Mouse (Mus musculus): Measurements from ENCODE around the gene Mageb18. TPM values are rescaled to one million over a fixed set of nuclear protein-coding genes. Genes with fewer than 3 reads are reported as not detected.
"Not testable (repeated sequence)": the region's sequence is repeated elsewhere in the genome, so short reads cannot be mapped to it uniquely, and the experiment has no call there.

Mageb18 gene
- not detected in 2 replicates for polyA plus RNA-seq (2011; ENCODE audit: insufficient read depth, insufficient read length, low replicate concordance, missing spikeins)

DNA sequence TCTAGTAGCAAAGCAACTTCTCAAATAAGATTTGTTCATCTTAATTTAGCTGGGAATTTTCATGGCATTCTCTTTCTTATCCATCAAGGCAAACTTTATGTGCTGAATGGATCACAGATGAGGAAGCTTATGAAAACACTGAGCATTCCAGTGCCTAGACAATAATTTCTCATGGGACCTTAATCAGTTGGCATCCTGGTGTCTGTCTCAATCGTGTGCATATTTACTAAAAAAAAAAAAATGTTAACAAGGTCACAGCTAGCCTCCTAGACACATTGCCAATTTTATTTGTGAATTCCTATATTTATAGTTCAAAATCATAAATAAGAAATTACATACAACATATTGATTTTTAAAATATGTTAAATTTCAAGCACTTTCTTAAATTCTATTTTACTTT lies at the start of gene Mageb18:
Gene Mageb18, minus strand, starts transcription at position 101 of the 400 bp plus-strand sequence.
- Histone ChIP-seq H3K4me3 (replicated peaks; ENCODE audit: control insufficient read depth, low read depth, low read length) (no peak within 1 kb of the TSS), H3K4me1 (ENCODE audit: control insufficient read depth, insufficient read depth, low read length) (no peaks in the 10 kb centered on the region), H3K27ac (ENCODE audit: control insufficient read depth, insufficient read depth, low read depth, low read length, poor library complexity) (no peak within 1 kb of the TSS)
- WGBS, result 67% methylated on average over 1 of the region's 1 CpGs
- no peak for TF ChIP-seq CTCF (IDR thresholded peaks at IDR 0.05; ENCODE audit: control insufficient read depth, insufficient read depth, low read length)
- no peak for TF ChIP-seq POLR2A (IDR thresholded peaks at IDR 0.05; ENCODE audit: borderline replicate concordance, control insufficient read depth, low read depth, low read length)

- no peak overlapping the region for H3K4me3 ChIP-seq (replicated peaks; ENCODE audit: control insufficient read depth, low read depth, low read length)
- 76% methylated on average over 3 of the region's 3 CpGs for WGBS
- H3K4me1 ChIP-seq (ENCODE audit: control insufficient read depth, insufficient read depth, low read length), result no peaks in the 10 kb centered on the region
- TF ChIP-seq CTCF (IDR thresholded peaks at IDR 0.05; ENCODE audit: control insufficient read depth, insufficient read depth, low read length), result no peak
- TF ChIP-seq POLR2A (IDR thresholded peaks at IDR 0.05; ENCODE audit: borderline replicate concordance, control insufficient read depth, low read depth, low read length), result no peak
- no peak overlapping the region for H3K27ac ChIP-seq (ENCODE audit: control insufficient read depth, insufficient read depth, low read depth, low read length, poor library complexity)
Measured at GRCm38 (mm10) chrX:92612788-92613187, 13.4 kb upstream of the Mageb18 start.

- Histone ChIP-seq H3K4me3 (replicated peaks; ENCODE audit: control insufficient read depth, low read depth, low read length) (no peak overlapping the region), H3K27ac (ENCODE audit: control insufficient read depth, insufficient read depth, low read depth, low read length, poor library complexity) (no peak overlapping the region), H3K4me1 (ENCODE audit: control insufficient read depth, insufficient read depth, low read length) (no peaks in the 10 kb centered on the region)
- TF ChIP-seq CTCF (IDR thresholded peaks at IDR 0.05; ENCODE audit: control insufficient read depth, insufficient read depth, low read length) (no peak), POLR2A (IDR thresholded peaks at IDR 0.05; ENCODE audit: borderline replicate concordance, control insufficient read depth, low read depth, low read length) (no peak)
- 55% methylated on average over 3 of the region's 3 CpGs for WGBS
Measured at GRCm38 (mm10) chrX:92610466-92610865, 11.1 kb upstream of the Mageb18 start.

DNA sequence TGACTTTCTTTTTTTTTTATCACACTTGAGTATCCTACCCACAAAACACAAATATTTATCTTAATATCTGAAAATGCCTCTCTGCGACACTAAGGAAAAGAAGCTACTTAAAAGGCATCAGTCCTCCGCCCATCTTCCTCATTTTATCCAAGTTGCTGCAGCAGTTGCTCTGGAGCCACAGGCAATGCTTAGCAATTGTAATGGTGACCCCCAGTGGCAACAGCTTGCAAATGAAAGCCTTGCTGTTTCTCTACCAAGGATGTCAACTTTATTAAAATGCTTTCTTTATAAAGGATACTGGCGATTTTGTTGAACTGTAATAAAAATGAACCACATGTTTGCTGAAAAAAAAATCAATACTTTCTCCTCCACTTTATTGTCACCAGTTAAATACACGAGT lies 2.0 kb downstream of the Mageb18 start:
- WGBS, result 40% methylated on average over 4 of the region's 4 CpGs
- Histone ChIP-seq H3K4me3 (replicated peaks; ENCODE audit: control insufficient read depth, low read depth, low read length) (no peak overlapping the region), H3K4me1 (ENCODE audit: control insufficient read depth, insufficient read depth, low read length) (no peaks in the 10 kb centered on the region), H3K27ac (ENCODE audit: control insufficient read depth, insufficient read depth, low read depth, low read length, poor library complexity) (no peak overlapping the region)
- TF ChIP-seq CTCF (IDR thresholded peaks at IDR 0.05; ENCODE audit: control insufficient read depth, insufficient read depth, low read length) (no peak), POLR2A (IDR thresholded peaks at IDR 0.05; ENCODE audit: borderline replicate concordance, control insufficient read depth, low read depth, low read length) (no peak)

DNA sequence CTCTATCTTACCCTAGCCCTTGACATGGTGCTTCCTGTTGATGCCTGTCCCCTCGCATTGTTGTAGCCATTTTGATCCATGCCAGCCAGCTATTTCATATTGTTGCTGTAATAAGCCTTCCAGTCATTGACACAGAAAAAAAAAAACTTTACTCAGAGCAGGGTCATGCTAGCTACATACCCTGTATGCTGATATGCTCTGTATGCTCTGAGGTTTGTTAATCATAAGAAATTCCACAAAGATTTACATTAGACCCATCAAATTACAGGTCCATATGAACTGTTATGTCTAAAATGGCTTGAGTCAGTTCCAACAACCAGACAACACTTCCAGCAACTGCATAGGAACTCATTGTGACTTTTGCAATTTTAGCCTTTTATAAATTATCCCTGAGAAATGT lies 71.5 kb downstream of the Mageb18 start:
- Histone ChIP-seq H3K27ac (ENCODE audit: control insufficient read depth, insufficient read depth, low read depth, low read length, poor library complexity) (no peak overlapping the region), H3K4me3 (replicated peaks; ENCODE audit: control insufficient read depth, low read depth, low read length) (no peak overlapping the region), H3K4me1 (ENCODE audit: control insufficient read depth, insufficient read depth, low read length) (no peaks in the 10 kb centered on the region)
- TF ChIP-seq POLR2A (IDR thresholded peaks at IDR 0.05; ENCODE audit: borderline replicate concordance, control insufficient read depth, low read depth, low read length) (no peak), CTCF (IDR thresholded peaks at IDR 0.05; ENCODE audit: control insufficient read depth, insufficient read depth, low read length) (no peak)
- 67% methylated on average over 1 of the region's 1 CpGs for WGBS

- 33% methylated on average over 1 of the region's 1 CpGs for WGBS
- no peak overlapping the region for H3K4me3 ChIP-seq (replicated peaks; ENCODE audit: control insufficient read depth, low read depth, low read length)
Measured at GRCm38 (mm10) chrX:92498254-92498653, 101.1 kb downstream of the Mageb18 start.

DNA sequence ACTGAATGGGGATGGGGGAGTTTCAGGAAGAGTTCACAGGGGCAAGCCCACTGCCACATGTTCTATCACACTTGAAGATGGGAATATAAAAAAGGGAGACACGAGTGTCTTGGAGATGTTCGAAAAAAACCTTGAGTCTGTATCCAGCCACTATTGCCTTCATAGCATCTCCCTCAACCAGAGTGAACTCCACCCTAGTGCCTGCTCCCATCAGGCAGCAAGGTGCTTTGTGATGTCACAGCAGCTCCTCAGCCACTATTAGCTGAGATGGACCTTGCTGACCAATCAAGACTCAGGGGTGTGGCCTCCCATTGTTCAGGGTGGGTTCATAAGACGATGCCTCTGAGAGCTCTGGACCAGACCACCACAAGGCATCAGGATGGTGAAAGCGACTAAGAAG lies 109.7 kb downstream of the Mageb18 start, which contains the start of gene Gm5941:
Gene Gm5941, plus strand, starts transcription at position 301 of the 400 bp plus-strand sequence.
- H3K4me3 ChIP-seq (replicated peaks; ENCODE audit: control insufficient read depth, low read depth, low read length); H3K27ac ChIP-seq (ENCODE audit: control insufficient read depth, insufficient read depth, low read depth, low read length, poor library complexity); H3K4me1 ChIP-seq (ENCODE audit: control insufficient read depth, insufficient read depth, low read length): not testable (repeated sequence)
- 85% methylated on average over 4 of the region's 4 CpGs for WGBS

More at GRCm38 (mm10) chrX:92498254-92498653, 101.1 kb downstream of the Mageb18 start:
- no peak overlapping the region for H3K27ac ChIP-seq (ENCODE audit: control insufficient read depth, insufficient read depth, low read depth, low read length, poor library complexity)
- TF ChIP-seq POLR2A (IDR thresholded peaks at IDR 0.05; ENCODE audit: borderline replicate concordance, control insufficient read depth, low read depth, low read length), result no peak
- no peak for TF ChIP-seq CTCF (IDR thresholded peaks at IDR 0.05; ENCODE audit: control insufficient read depth, insufficient read depth, low read length)
- no peaks in the 10 kb centered on the region for H3K4me1 ChIP-seq (ENCODE audit: control insufficient read depth, insufficient read depth, low read length)

GRCm38 (mm10) chrX:92464773-92465172 lies 134.6 kb downstream of the Mageb18 start:
- Histone ChIP-seq H3K4me3 (replicated peaks; ENCODE audit: control insufficient read depth, low read depth, low read length) (no peak overlapping the region), H3K27ac (ENCODE audit: control insufficient read depth, insufficient read depth, low read depth, low read length, poor library complexity) (no peak overlapping the region), H3K4me1 (ENCODE audit: control insufficient read depth, insufficient read depth, low read length) (no peaks in the 10 kb centered on the region)
- WGBS, result 6% methylated on average over 4 of the region's 4 CpGs
- TF ChIP-seq POLR2A (IDR thresholded peaks at IDR 0.05; ENCODE audit: borderline replicate concordance, control insufficient read depth, low read depth, low read length), result no peak
- no peak for TF ChIP-seq CTCF (IDR thresholded peaks at IDR 0.05; ENCODE audit: control insufficient read depth, insufficient read depth, low read length)

DNA sequence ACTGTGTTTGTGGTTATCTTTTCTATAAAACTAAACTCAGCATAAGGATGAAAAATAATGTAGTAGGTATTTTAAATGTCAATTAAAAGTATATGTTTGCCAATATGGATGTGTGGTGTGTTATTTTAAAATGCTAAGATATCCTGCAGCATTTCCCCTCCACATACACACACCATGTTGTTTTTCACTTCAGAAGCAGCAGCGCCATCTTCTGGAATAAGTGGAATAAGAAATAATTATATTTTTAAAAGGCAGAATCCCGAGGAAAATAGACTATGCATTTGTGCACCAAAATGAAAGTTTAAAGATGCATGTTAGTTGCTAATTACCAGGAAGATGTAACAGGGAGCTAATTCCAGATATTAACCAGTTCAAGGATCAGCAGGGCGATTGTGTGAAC lies 138.9 kb downstream of the Mageb18 start:
- 30% methylated on average over 3 of the region's 3 CpGs for WGBS
- Histone ChIP-seq H3K4me1 (ENCODE audit: control insufficient read depth, insufficient read depth, low read length) (no peaks in the 10 kb centered on the region), H3K27ac (ENCODE audit: control insufficient read depth, insufficient read depth, low read depth, low read length, poor library complexity) (no peak overlapping the region), H3K4me3 (replicated peaks; ENCODE audit: control insufficient read depth, low read depth, low read length) (no peak overlapping the region)
- no peak for TF ChIP-seq CTCF (IDR thresholded peaks at IDR 0.05; ENCODE audit: control insufficient read depth, insufficient read depth, low read length)
- TF ChIP-seq POLR2A (IDR thresholded peaks at IDR 0.05; ENCODE audit: borderline replicate concordance, control insufficient read depth, low read depth, low read length), result no peak

All from bone marrow, adult 2 months (tissue).